Mouse (Mus musculus) heart, embryonic 10.5 days (tissue): Measurements from ENCODE around the gene Uchl4. TPM values are rescaled to one million over a fixed set of nuclear protein-coding genes. Genes with fewer than 3 reads are reported as not detected.
"Not testable (repeated sequence)": the region's sequence is repeated elsewhere in the genome, so short reads cannot be mapped to it uniquely, and the experiment has no call there.

Experiments used
- DNase-seq: peaks from one replicate; pipeline ENCODE4 v3.0.0-alpha.2; 2017; ENCODE audit warnings: low spot score
- H3K27ac ChIP-seq: fragments of 300-500 bp; sonication (generic); 2 replicates; pipeline ENCODE4 v1.5.1; 2016; ENCODE audit warnings: mild to moderate bottlenecking
- H3K27me3 ChIP-seq: fragments of 300-500 bp; sonication (generic); 2 replicates; pipeline ENCODE4 v1.6.1; 2016; ENCODE audit warnings: mild to moderate bottlenecking; ENCODE audit not compliant: poor library complexity, insufficient read depth, severe bottlenecking
- H3K36me3 ChIP-seq: fragments of 300-500 bp; sonication (generic); 2 replicates; pipeline ENCODE4 v1.6.1; 2016; ENCODE audit warnings: mild to moderate bottlenecking, moderate library complexity
- H3K4me1 ChIP-seq: fragments of 300-500 bp; sonication (generic); 2 replicates; pipeline ENCODE4 v1.6.1; 2016; ENCODE audit warnings: mild to moderate bottlenecking
- H3K4me3 ChIP-seq: fragments of 300-500 bp; sonication (generic); 2 replicates; pipeline ENCODE4 v1.5.1; 2016; ENCODE audit warnings: mild to moderate bottlenecking, moderate library complexity
- H3K9me3 ChIP-seq: fragments of 300-500 bp; sonication (generic); 2 replicates; pipeline ENCODE4 v1.6.1; 2016; ENCODE audit warnings: mild to moderate bottlenecking, moderate library complexity
- WGBS: fragments of 180-500 bp; shearing (Covaris S2); methylation state at CpG from one replicate; pipeline ENCODE4 v1.1.7; 2016; 5-methylcytosine and 5-hydroxymethylcytosine counted together
- polyA plus RNA-seq: library from polyadenylated mRNA; unstranded; fragments of >200 nt; fragmentation: Nextera tagmentation; extraction: Ambion mirVana; gene quantifications from 2 replicates; pipeline ENCODE4 v1.2.1, GENCODE M21; 2016

Gene Uchl4
- polyA plus RNA-seq, result 3.2 TPM in 2 replicates

GRCm38 (mm10) chr9:64234768-64235435 lies at the start of gene Uchl4:
TSS of gene Uchl4 (plus strand) at chr9:64235201.
- 93% methylated on average over 8 of the region's 8 CpGs for WGBS
- Histone ChIP-seq H3K9me3 (no peaks in the 10 kb centered on the region), H3K27me3 (no peaks in the 10 kb centered on the region), H3K36me3 (peaks cover 12% of the 10 kb centered on the region), H3K4me3 (no peak within 1 kb of the TSS), H3K27ac (no peak within 1 kb of the TSS), H3K4me1 (peaks cover 24% of the 10 kb centered on the region)
- no peak for DNase-seq

DNA sequence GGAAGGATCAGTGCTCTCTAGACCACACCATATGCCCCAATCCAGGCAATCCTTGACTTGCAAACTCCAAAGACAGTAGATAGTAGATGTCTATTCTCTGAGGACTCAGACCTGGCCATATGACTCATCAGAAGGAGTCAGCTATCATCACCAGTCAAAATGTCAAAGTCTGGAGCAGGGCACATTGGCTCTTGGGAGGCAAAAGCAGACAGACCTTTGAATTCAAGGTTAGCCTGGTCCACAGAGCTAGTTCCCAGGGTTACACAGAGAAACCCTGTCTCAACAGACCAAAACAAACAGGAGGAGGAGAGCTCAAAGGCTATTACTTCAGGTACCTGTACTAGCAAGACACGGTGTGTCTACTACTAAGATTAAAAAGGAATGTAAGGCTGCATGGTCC lies 41.1 kb upstream of the Uchl4 start:
- no peaks in the 10 kb centered on the region for H3K27me3 ChIP-seq
- H3K9me3 ChIP-seq, result no peaks in the 10 kb centered on the region
- H3K4me3 ChIP-seq, result no peak overlapping the region
- H3K4me1 ChIP-seq, result 0 out of 2 replicates have a peak, but pooled peaks cover 11% of the 10 kb centered on the region
- H3K27ac ChIP-seq, result no peak overlapping the region
- 97% methylated on average over 1 of the region's 1 CpGs for WGBS
- peaks cover 70% of the 10 kb centered on the region for H3K36me3 ChIP-seq
- no peak for DNase-seq

DNA sequence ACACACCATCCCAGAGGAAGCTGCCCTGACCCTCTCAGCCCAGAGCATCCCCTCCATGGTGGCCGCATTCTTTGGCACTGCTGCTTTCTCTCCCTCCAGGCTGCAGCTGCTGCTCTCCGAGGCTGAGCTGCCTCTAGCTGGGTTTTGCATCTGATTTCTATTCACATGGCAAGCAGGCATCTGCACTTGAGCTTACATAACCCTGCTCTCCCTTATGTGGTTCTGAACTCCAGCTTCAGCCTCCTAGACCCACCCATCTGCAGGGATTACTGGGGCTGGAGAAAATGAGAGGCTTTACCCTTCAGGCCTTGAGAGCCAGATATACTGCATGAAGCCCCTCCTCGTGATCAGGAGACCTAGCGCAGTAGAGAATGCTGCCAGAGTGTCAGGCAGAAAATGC lies 39.4 kb upstream of the Uchl4 start:
- no peak for DNase-seq
- Histone ChIP-seq H3K27ac (no peak overlapping the region), H3K4me3 (no peak overlapping the region), H3K36me3 (peaks cover 59% of the 10 kb centered on the region), H3K4me1 (peaks cover 20% of the 10 kb centered on the region), H3K9me3 (no peaks in the 10 kb centered on the region), H3K27me3 (no peaks in the 10 kb centered on the region)
- 64% methylated on average over 4 of the region's 4 CpGs for WGBS

DNA sequence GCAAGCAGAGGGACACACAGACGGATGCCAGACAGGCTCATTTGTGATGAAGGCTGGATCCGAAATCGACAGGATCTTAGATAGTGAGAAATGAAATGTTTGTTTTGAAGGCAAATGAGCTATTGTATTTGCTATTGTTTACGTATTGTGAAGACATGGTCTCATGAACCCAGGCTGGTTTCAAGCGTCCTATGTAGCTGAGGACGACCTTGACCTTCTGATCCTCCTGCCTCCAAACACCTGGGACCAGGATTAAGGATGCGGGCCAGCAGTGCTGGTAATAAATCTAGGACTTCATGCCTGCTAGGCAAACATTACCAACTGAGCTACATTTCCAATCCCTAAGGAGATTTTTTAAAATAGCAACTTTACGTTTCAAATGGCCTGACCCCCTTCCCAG lies 37.5 kb upstream of the Uchl4 start:
- no peaks in the 10 kb centered on the region for H3K27me3 ChIP-seq
- no peak overlapping the region for H3K27ac ChIP-seq
- no peak overlapping the region for H3K4me3 ChIP-seq
- H3K36me3 ChIP-seq, result peaks cover 54% of the 10 kb centered on the region
- no peak for DNase-seq
- H3K4me1 ChIP-seq, result peaks cover 20% of the 10 kb centered on the region
- 88% methylated on average over 8 of the region's 8 CpGs for WGBS
- no peaks in the 10 kb centered on the region for H3K9me3 ChIP-seq

DNA sequence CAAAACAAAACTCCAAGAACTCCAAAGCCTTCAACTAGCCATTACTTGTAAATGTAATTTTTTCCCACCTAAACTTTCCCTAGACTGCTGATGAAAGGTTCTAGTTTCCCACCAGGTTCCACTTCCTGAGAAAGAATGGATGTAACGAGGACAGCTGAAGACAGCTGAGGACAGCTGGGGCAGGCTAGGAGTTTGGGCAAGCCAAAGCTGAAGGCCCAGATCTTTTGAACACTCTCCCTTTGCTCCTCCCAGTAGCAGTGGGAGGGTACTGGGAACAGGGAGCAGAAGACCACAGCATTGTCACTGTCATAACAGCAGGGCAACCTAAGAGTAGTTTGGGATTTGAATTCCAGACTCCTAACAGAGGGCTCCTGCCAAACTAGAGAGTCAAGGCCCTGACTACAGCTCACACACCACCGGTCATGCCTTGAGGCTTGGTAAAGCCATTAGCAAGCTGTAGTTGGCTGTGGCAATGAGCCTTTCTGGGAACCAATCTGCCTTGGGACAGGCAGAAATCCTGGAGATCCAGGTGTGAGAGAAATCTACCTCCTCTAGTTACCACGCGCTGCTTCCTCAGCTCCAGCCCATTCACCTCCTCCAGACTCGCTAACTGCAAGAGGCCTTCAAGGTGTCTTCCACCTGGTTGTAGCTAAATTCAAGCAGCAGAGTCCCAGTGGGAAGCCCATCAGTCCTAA lies 36.8 kb upstream of the Uchl4 start:
- H3K27ac ChIP-seq, result no peak overlapping the region
- DNase-seq, result no peak
- peaks cover 20% of the 10 kb centered on the region for H3K4me1 ChIP-seq
- peaks cover 54% of the 10 kb centered on the region for H3K36me3 ChIP-seq
- H3K27me3 ChIP-seq, result no peaks in the 10 kb centered on the region
- no peak overlapping the region for H3K4me3 ChIP-seq
- H3K9me3 ChIP-seq, result no peaks in the 10 kb centered on the region
- WGBS, result 88% methylated on average over 5 of the region's 5 CpGs

GRCm38 (mm10) chr9:64198763-64199418 lies 36.1 kb upstream of the Uchl4 start:
- 76% methylated on average over 7 of the region's 7 CpGs for WGBS
- H3K9me3 ChIP-seq, H3K27me3 ChIP-seq, H3K27ac ChIP-seq, H3K4me3 ChIP-seq, DNase-seq: not testable (repeated sequence)
- H3K36me3 ChIP-seq, result peaks cover 53% of the 10 kb centered on the region
- peaks cover 20% of the 10 kb centered on the region for H3K4me1 ChIP-seq

DNA sequence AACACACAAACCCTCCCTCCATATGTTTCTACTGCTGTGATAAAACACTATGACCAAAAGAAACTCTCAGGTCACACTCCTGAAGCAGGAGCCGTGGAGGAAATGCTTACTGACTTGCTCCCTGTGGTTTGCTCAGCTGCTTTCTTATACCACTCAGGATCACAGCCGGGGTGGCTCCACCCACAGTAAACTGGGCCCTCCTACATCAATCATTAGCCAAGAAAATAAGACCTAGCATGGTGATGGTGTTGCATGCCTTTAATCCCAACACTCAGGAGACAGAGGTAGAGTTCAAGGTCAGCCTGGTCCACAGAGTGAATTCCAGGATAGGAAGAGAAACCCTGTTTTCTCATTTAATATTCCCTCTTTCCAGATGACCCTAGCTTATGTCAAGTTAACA lies 35.1 kb upstream of the Uchl4 start:
- no peak overlapping the region for H3K4me3 ChIP-seq
- H3K9me3 ChIP-seq, result no peaks in the 10 kb centered on the region
- WGBS, result 78% methylated on average over 2 of the region's 2 CpGs
- H3K4me1 ChIP-seq, result peaks cover 20% of the 10 kb centered on the region
- DNase-seq, result no peak
- peaks cover 62% of the 10 kb centered on the region for H3K36me3 ChIP-seq
- H3K27me3 ChIP-seq, result no peaks in the 10 kb centered on the region
- no peak overlapping the region for H3K27ac ChIP-seq

- DNase-seq, result no peak
- Histone ChIP-seq H3K9me3 (no peaks in the 10 kb centered on the region), H3K27ac (no peak overlapping the region), H3K4me3 (no peak overlapping the region), H3K27me3 (no peaks in the 10 kb centered on the region), H3K36me3 (peaks cover 59% of the 10 kb centered on the region), H3K4me1 (peaks cover 9% of the 10 kb centered on the region)
These were observed 32.7 kb upstream of the Uchl4 start for GRCm38 (mm10) chr9:64202331-64202730.

GRCm38 (mm10) chr9:64202866-64203265 lies 32.1 kb upstream of the Uchl4 start:
- Histone ChIP-seq H3K4me3 (no peak overlapping the region), H3K9me3 (no peaks in the 10 kb centered on the region), H3K27me3 (no peaks in the 10 kb centered on the region), H3K4me1 (peaks cover 9% of the 10 kb centered on the region), H3K27ac (no peak overlapping the region), H3K36me3 (peaks cover 55% of the 10 kb centered on the region)
- no peak for DNase-seq

DNA sequence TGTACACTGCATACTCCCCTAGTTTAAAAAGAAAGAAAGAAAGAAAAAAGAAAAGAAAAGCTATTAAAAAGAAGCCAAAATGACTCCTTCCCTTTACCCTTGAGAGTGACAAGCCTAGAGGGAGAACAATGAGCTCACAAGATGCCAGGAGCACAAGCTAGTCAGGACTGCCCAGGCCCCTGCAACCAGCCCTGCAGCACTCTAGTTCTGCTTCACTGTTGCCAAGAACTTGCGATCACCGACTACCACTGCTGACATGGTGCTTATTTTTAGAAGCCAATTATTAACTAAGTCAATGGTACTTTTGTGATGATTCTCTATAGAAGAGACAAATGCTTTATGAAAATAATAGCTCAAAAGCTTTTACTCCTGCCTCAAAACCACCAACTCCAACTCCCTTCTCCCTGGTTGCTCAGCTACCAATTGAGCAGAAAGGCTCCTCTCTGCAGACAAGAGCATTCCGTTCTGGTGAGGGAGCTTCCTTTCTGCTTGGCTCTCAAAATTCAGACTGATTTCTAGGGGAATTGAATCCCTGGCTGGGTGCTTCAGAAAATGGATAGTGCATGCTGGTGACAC lies 27.4 kb upstream of the Uchl4 start:
- H3K36me3 ChIP-seq, result peaks cover 75% of the 10 kb centered on the region
- no peaks in the 10 kb centered on the region for H3K27me3 ChIP-seq
- H3K9me3 ChIP-seq, result no peaks in the 10 kb centered on the region
- 80% methylated on average over 3 of the region's 3 CpGs for WGBS
- no peak for DNase-seq
- no peak overlapping the region for H3K4me3 ChIP-seq
- no peak overlapping the region for H3K27ac ChIP-seq
- H3K4me1 ChIP-seq, result no peaks in the 10 kb centered on the region

GRCm38 (mm10) chr9:64214452-64214851 lies 20.5 kb upstream of the Uchl4 start:
- Histone ChIP-seq H3K4me1 (peaks cover 19% of the 10 kb centered on the region), H3K27me3 (no peaks in the 10 kb centered on the region), H3K4me3 (no peak overlapping the region), H3K36me3 (peaks cover 40% of the 10 kb centered on the region), H3K9me3 (no peaks in the 10 kb centered on the region), H3K27ac (no peak overlapping the region)
- WGBS, result 86% methylated on average over 17 of the region's 17 CpGs
- no peak for DNase-seq

DNA sequence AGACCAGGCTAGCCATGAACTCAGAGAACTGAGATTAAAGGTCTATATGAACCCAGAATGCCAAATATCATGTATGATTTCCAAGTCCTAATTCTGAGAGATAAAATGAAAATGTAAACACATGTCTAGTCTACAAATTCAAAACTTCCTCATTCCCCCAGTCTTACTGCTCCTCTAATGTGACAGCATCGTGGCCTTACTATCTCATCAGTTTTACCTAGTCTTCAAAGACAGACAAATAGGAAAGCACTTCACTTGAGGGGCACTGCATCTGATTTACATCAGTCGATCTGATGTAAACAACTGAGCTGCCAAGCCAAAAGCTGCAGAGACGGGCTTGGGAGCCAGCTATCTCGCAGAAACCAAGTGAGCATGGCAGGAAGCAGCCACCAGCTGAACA lies 18.9 kb upstream of the Uchl4 start:
- WGBS, result 67% methylated on average over 4 of the region's 4 CpGs
- Histone ChIP-seq H3K27ac (no peak overlapping the region), H3K36me3 (peaks cover 25% of the 10 kb centered on the region), H3K4me3 (no peak overlapping the region), H3K27me3 (no peaks in the 10 kb centered on the region), H3K9me3 (no peaks in the 10 kb centered on the region), H3K4me1 (peaks cover 26% of the 10 kb centered on the region)
- no peak for DNase-seq

DNA sequence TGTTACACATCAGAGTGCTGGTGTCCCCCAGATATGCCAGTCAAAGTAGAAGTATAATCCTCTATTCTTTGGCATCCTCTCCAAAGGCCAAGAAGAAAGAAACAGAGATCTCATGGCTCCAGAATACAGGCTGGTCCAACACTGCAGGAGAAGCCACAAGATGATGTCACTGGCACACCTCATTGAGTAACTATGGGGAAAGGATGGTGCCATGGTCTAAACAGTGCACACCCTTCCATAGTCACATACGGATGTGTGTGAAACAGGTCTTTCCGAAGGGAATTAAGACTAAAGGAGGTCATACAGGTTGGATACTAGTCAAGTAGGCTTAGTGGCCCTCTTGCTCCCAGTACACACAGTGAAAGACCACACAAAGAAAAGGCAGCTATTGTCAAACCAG lies 18.4 kb upstream of the Uchl4 start:
- H3K4me3 ChIP-seq, result no peak overlapping the region
- H3K27ac ChIP-seq, result no peak overlapping the region
- peaks cover 20% of the 10 kb centered on the region for H3K36me3 ChIP-seq
- H3K9me3 ChIP-seq, result no peaks in the 10 kb centered on the region
- no peaks in the 10 kb centered on the region for H3K27me3 ChIP-seq
- 88% methylated on average over 2 of the region's 2 CpGs for WGBS
- H3K4me1 ChIP-seq, result peaks cover 26% of the 10 kb centered on the region
- no peak for DNase-seq
